Mouse (Mus musculus) neutrophil, adult 5-6 weeks (primary cell): ENCODE measurements around the gene 9930021J03Rik. TPM values are rescaled to one million over a fixed set of nuclear protein-coding genes. Genes with fewer than 3 reads are reported as not detected.

Experiments
- ATAC-seq: fragments of 151-379, 151-347 bp; 2 replicates; pipeline ENCODE4 v1.8.0; 2017; ENCODE audit warnings: mild to moderate bottlenecking, moderate TSS enrichment; ENCODE audit not compliant: insufficient number of reproducible peaks, poor library complexity, low FRiP score, severe bottlenecking; ENCODE audit errors: extremely low read depth
- total RNA-seq: library from RNA; stranded (forward); fragments of 200-1000 nt; gene quantifications from 2 replicates; pipeline ENCODE4 v1.2.3, GENCODE M21; 2017

Gene 9930021J03Rik
- total RNA-seq: 20.9 and 27.9 TPM in 2 replicates

GRCm38 (mm10) chr19:29805917-29806785, at the start of gene 9930021J03Rik:
TSS of gene 9930021J03Rik (minus strand) at chr19:29805989.
- ATAC-seq: peak; percentile 97

- no peak for ATAC-seq
Measured at GRCm38 (mm10) chr19:29853711-29854110, 47.9 kb upstream of the 9930021J03Rik start.

GRCm38 (mm10) chr19:29851036-29851690, 45.4 kb upstream of the 9930021J03Rik start:
- ATAC-seq: no peak

GRCm38 (mm10) chr19:29849924-29850551, 44.2 kb upstream of the 9930021J03Rik start:
- no peak for ATAC-seq

- ATAC-seq: no peak
Measured at GRCm38 (mm10) chr19:29844036-29844661, 38.4 kb upstream of the 9930021J03Rik start.

GRCm38 (mm10) chr19:29843641-29844035, 37.8 kb upstream of the 9930021J03Rik start:
- no peak for ATAC-seq

- no peak for ATAC-seq
Measured at GRCm38 (mm10) chr19:29842973-29843372, 37.2 kb upstream of the 9930021J03Rik start.

- ATAC-seq: no peak
Measured at GRCm38 (mm10) chr19:29840642-29841041, 34.9 kb upstream of the 9930021J03Rik start.

- no peak for ATAC-seq
Measured at GRCm38 (mm10) chr19:29838636-29839135, 32.9 kb upstream of the 9930021J03Rik start.

GRCm38 (mm10) chr19:29838171-29838570, 32.4 kb upstream of the 9930021J03Rik start:
- no peak for ATAC-seq

GRCm38 (mm10) chr19:29835364-29836034, 29.7 kb upstream of the 9930021J03Rik start:
- no peak for ATAC-seq

- no peak for ATAC-seq
Measured at GRCm38 (mm10) chr19:29830911-29831310, 25.1 kb upstream of the 9930021J03Rik start.

- ATAC-seq: no peak
Measured at GRCm38 (mm10) chr19:29828558-29828957, 22.8 kb upstream of the 9930021J03Rik start.

GRCm38 (mm10) chr19:29826686-29827085, 20.9 kb upstream of the 9930021J03Rik start:
- ATAC-seq: no peak

GRCm38 (mm10) chr19:29825003-29825402, 19.2 kb upstream of the 9930021J03Rik start:
- ATAC-seq: no peak

- ATAC-seq: no peak
Measured at GRCm38 (mm10) chr19:29824034-29824700, 18.4 kb upstream of the 9930021J03Rik start.

- no peak for ATAC-seq
Measured at GRCm38 (mm10) chr19:29823456-29824010, 17.7 kb upstream of the 9930021J03Rik start.

- peak; percentile 80 for ATAC-seq
Measured at GRCm38 (mm10) chr19:29820966-29821365, 15.2 kb upstream of the 9930021J03Rik start.
